Mouse (Mus musculus) kidney, embryonic 16.5 days (tissue): ENCODE data around the gene Clba1. TPM values are rescaled to one million over a fixed set of nuclear protein-coding genes. Genes with fewer than 3 reads are reported as not detected.

Experiments
- ATAC-seq: fragments of 200-750 bp; cut with Nextera tagmentation; 2 replicates; pipeline ENCODE4 v1.8.0; 2017; ENCODE audit warnings: moderate TSS enrichment; ENCODE audit not compliant: low FRiP score, low TSS enrichment
- H3K27ac ChIP-seq: fragments of 300-500 bp; sonication (generic); 2 replicates; pipeline ENCODE4 v1.5.1; 2014; ENCODE audit warnings: low read length
- H3K27me3 ChIP-seq: fragments of 300-500 bp; sonication (generic); 2 replicates; pipeline ENCODE4 v1.6.1; 2014; ENCODE audit warnings: low read length, control low read depth, mixed read lengths; ENCODE audit not compliant: insufficient read depth
- H3K36me3 ChIP-seq: fragments of 300-500 bp; sonication (generic); 2 replicates; pipeline ENCODE4 v1.6.1; 2014; ENCODE audit warnings: low read length, control low read depth, mixed read lengths; ENCODE audit not compliant: insufficient read depth
- H3K4me1 ChIP-seq: fragments of 300-500 bp; sonication (generic); 2 replicates; pipeline ENCODE4 v1.6.1; 2014; ENCODE audit warnings: low read length, control low read depth, mixed read lengths; ENCODE audit not compliant: insufficient read depth
- H3K4me2 ChIP-seq: fragments of 300-500 bp; sonication (generic); replicated peaks from 2 replicates; pipeline ENCODE4 v1.6.1; 2014; ENCODE audit warnings: low read depth, low read length
- H3K4me3 ChIP-seq: fragments of 300-500 bp; sonication (generic); 2 replicates; pipeline ENCODE4 v1.5.1; 2014; ENCODE audit warnings: mild to moderate bottlenecking, low read length
- H3K9ac ChIP-seq: fragments of 300-500 bp; sonication (generic); replicated peaks from 2 replicates; pipeline ENCODE4 v1.6.1; 2014; ENCODE audit warnings: low read length
- H3K9me3 ChIP-seq: fragments of 300-500 bp; sonication (generic); 2 replicates; pipeline ENCODE4 v1.6.1; 2016; ENCODE audit warnings: low read length, control low read depth
- WGBS: fragments of 180-500 bp; shearing (Covaris S2); extraction: QIAGEN DNeasy Blood & Tissue Kit; methylation state at CpG from one replicate; pipeline ENCODE4 v1.1.7; 2014; 5-methylcytosine and 5-hydroxymethylcytosine counted together
- polyA plus RNA-seq: library from polyadenylated mRNA; unstranded; fragments of >200 nt; fragmentation: Nextera tagmentation; extraction: Ambion mirVana; gene quantifications from 2 replicates; pipeline ENCODE4 v1.2.1, GENCODE M21; 2015

The Clba1 gene
- polyA plus RNA-seq, 1 experiment from 2014 or later, result 14.0 TPM

- Histone ChIP-seq H3K4me1 (peaks cover 25% of the 10 kb centered on the region), H3K4me3 (no peak overlapping the region), H3K27me3 (no peaks in the 10 kb centered on the region), H3K9ac (peak overlapping the region; percentile 19; the same call in 1 of the 2 replicates), H3K36me3 (no peaks in the 10 kb centered on the region), H3K27ac (no peak overlapping the region; the same call in 1 of the 2 replicates), H3K9me3 (no peaks in the 10 kb centered on the region), H3K4me2 (no peak overlapping the region)
- peak; percentile 44; the same call in 1 of the 2 replicates for ATAC-seq
- WGBS, result 73% methylated on average over 13 of the region's 13 CpGs
Observed at GRCm38 (mm10) chr12:112793601-112794355, 15.0 kb upstream of the Clba1 start.

GRCm38 (mm10) chr12:112794356-112794816, 14.4 kb upstream of the Clba1 start:
- 27% methylated on average over 7 of the region's 7 CpGs for WGBS
- 0 out of 2 replicates have a peak overlapping the region, but pooled peaks have one; percentile 6 for H3K4me2 ChIP-seq
- no peak for ATAC-seq
- H3K27ac ChIP-seq, result no peak overlapping the region; the same call in 1 of the 2 replicates
- H3K9ac ChIP-seq, result no peak overlapping the region; the same call in 1 of the 2 replicates
- no peak overlapping the region for H3K4me3 ChIP-seq
- no peaks in the 10 kb centered on the region for H3K27me3 ChIP-seq
- no peaks in the 10 kb centered on the region for H3K9me3 ChIP-seq
- H3K36me3 ChIP-seq, result no peaks in the 10 kb centered on the region
- H3K4me1 ChIP-seq, result peaks cover 25% of the 10 kb centered on the region

- Histone ChIP-seq H3K9me3 (no peaks in the 10 kb centered on the region), H3K27ac (no peak overlapping the region), H3K4me2 (no peak overlapping the region), H3K36me3 (no peaks in the 10 kb centered on the region), H3K9ac (no peak overlapping the region), H3K4me3 (no peak overlapping the region), H3K4me1 (peaks cover 25% of the 10 kb centered on the region), H3K27me3 (no peaks in the 10 kb centered on the region)
- ATAC-seq, result no peak
- WGBS, result 81% methylated on average over 5 of the region's 5 CpGs
Observed at GRCm38 (mm10) chr12:112794998-112795397, 13.7 kb upstream of the Clba1 start.

GRCm38 (mm10) chr12:112795466-112796104, 13.2 kb upstream of the Clba1 start:
- no peak overlapping the region for H3K4me2 ChIP-seq
- H3K27me3 ChIP-seq, result no peaks in the 10 kb centered on the region
- no peaks in the 10 kb centered on the region for H3K9me3 ChIP-seq
- no peak overlapping the region for H3K27ac ChIP-seq
- peaks cover 25% of the 10 kb centered on the region for H3K4me1 ChIP-seq
- H3K4me3 ChIP-seq, result no peak overlapping the region
- ATAC-seq, result no peak
- no peaks in the 10 kb centered on the region for H3K36me3 ChIP-seq
- no peak overlapping the region for H3K9ac ChIP-seq
- 67% methylated on average over 17 of the region's 18 CpGs for WGBS

- no peaks in the 10 kb centered on the region for H3K9me3 ChIP-seq
- no peak overlapping the region for H3K4me3 ChIP-seq
- no peak overlapping the region for H3K27ac ChIP-seq
- no peaks in the 10 kb centered on the region for H3K36me3 ChIP-seq
- no peak overlapping the region for H3K4me2 ChIP-seq
- peaks cover 31% of the 10 kb centered on the region for H3K4me1 ChIP-seq
- H3K9ac ChIP-seq, result no peak overlapping the region; the same call in 1 of the 2 replicates
- peaks cover 6% of the 10 kb centered on the region; the same call in 1 of the 2 replicates for H3K27me3 ChIP-seq
- no peak for ATAC-seq
- 45% methylated on average over 17 of the region's 17 CpGs for WGBS
Observed at GRCm38 (mm10) chr12:112796551-112797510, 11.9 kb upstream of the Clba1 start.

GRCm38 (mm10) chr12:112797672-112798331, 10.9 kb upstream of the Clba1 start:
- H3K36me3 ChIP-seq, result no peaks in the 10 kb centered on the region
- H3K27ac ChIP-seq, result no peak overlapping the region
- no peak overlapping the region for H3K4me2 ChIP-seq
- no peak overlapping the region for H3K4me3 ChIP-seq
- 55% methylated on average over 15 of the region's 15 CpGs for WGBS
- no peaks in the 10 kb centered on the region for H3K9me3 ChIP-seq
- H3K9ac ChIP-seq, result no peak overlapping the region
- H3K27me3 ChIP-seq, result peaks cover 8% of the 10 kb centered on the region; the same call in 1 of the 2 replicates
- no peak for ATAC-seq
- H3K4me1 ChIP-seq, result peaks cover 37% of the 10 kb centered on the region

- peaks cover 37% of the 10 kb centered on the region for H3K4me1 ChIP-seq
- no peak overlapping the region for H3K4me2 ChIP-seq
- WGBS, result 25% methylated on average over 5 of the region's 5 CpGs
- no peak overlapping the region for H3K9ac ChIP-seq
- no peak for ATAC-seq
- H3K4me3 ChIP-seq, result no peak overlapping the region
- no peak overlapping the region for H3K27ac ChIP-seq
- H3K9me3 ChIP-seq, result no peaks in the 10 kb centered on the region
- H3K36me3 ChIP-seq, result no peaks in the 10 kb centered on the region
- peaks cover 8% of the 10 kb centered on the region; the same call in 1 of the 2 replicates for H3K27me3 ChIP-seq
Observed at GRCm38 (mm10) chr12:112798332-112798681, 10.4 kb upstream of the Clba1 start.

GRCm38 (mm10) chr12:112798716-112799115, 10.0 kb upstream of the Clba1 start:
- Histone ChIP-seq H3K4me2 (no peak overlapping the region), H3K27ac (no peak overlapping the region), H3K9ac (no peak overlapping the region), H3K4me3 (no peak overlapping the region), H3K27me3 (peaks cover 8% of the 10 kb centered on the region; the same call in 1 of the 2 replicates), H3K36me3 (no peaks in the 10 kb centered on the region), H3K9me3 (no peaks in the 10 kb centered on the region), H3K4me1 (peaks cover 37% of the 10 kb centered on the region)
- no peak for ATAC-seq
- 69% methylated on average over 5 of the region's 5 CpGs for WGBS
